Mouse (Mus musculus) brain, embryonic 14.5 days (tissue): ENCODE results near the gene Lyrm1. TPM values are rescaled to one million over a fixed set of nuclear protein-coding genes. Genes with fewer than 3 reads are reported as not detected.

ENCODE experiments used
- DNase-seq: peaks from one replicate; pipeline ENCODE4 v3.0.0-alpha.2; 2011; ENCODE audit warnings: low read depth
- CTCF ChIP-seq: fragments of 200-500 bp; IDR thresholded peaks from 2 replicates; pipeline ENCODE4 v1.5.1; 2012; ENCODE audit warnings: inconsistent platforms, mild to moderate bottlenecking, moderate library complexity, borderline replicate concordance; ENCODE audit not compliant: insufficient read depth, insufficient read length; ENCODE audit errors: extremely low read depth
- POLR2A ChIP-seq: fragments of 200-500 bp; IDR thresholded peaks from 2 replicates; pipeline ENCODE4 v1.6.1; 2012; ENCODE audit warnings: mild to moderate bottlenecking, inconsistent platforms, borderline replicate concordance; ENCODE audit not compliant: poor library complexity, insufficient read depth, insufficient read length, severe bottlenecking; ENCODE audit errors: extremely low read depth
- polyA plus RNA-seq: library from polyadenylated mRNA; depleted of rRNA; stranded (reverse); fragments of >200 nt; gene quantifications from 2 replicates; pipeline ENCODE4 v1.2.3, GENCODE M21; 2012; rRNA removed

Gene Lyrm1
- polyA plus RNA-seq, 1 experiment: 11.2 TPM

DNA sequence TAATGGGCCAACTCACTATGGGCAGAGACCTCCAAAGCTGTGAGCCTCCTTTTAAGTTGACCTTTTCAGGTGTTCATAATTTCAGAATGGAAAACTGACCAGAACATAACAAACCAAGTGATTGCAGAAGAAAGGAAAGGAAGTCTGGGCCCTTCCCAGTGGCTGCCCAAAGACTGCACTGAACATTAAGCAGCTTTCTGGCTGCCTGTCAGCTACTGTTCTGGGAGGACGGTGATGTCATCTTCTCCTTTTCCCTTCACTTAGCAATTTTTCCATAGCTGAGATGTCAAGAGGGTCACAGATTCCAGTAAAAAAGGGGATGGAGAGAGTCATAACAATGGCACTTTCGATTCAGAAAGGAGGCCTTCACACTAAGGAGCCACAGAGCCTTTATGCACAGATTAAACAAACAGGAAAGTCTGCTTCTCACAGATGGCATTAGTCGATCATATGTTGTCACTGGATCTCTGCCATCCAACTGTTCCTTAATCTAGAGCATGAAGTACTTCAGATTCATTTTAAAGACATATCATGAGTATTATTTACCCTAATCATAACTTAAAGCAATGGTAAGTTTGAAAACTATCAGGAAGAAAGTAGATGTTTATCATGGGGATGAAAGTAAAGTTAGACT, 89.7 kb downstream of the Lyrm1 start:
- no peak for TF ChIP-seq POLR2A
- TF ChIP-seq CTCF: no peak
- DNase-seq: peak; percentile 59

- TF ChIP-seq POLR2A: no peak
- TF ChIP-seq CTCF: no peak
- DNase-seq: no peak
Observed at GRCm38 (mm10) chr7:119997066-119997465, 101.4 kb downstream of the Lyrm1 start.

Other genes with a start within 250 kb of the Lyrm1 start
- gene Acsm4, start 205.8 kb upstream of the Lyrm1 start, polyA plus RNA-seq: not detected in 2 replicates
- gene Thumpd1, start 175.1 kb upstream of the Lyrm1 start, polyA plus RNA-seq: 47.0 and 48.5 TPM in 2 replicates
- gene Acsm3, start 134.9 kb upstream of the Lyrm1 start, polyA plus RNA-seq: 0.08 TPM in 1 of 2 replicates, not detected in the other
- gene Rexo5, start 101.9 kb upstream of the Lyrm1 start, polyA plus RNA-seq: 22.6 and 24.6 TPM in 2 replicates
- 11.9 and 12.5 TPM in 2 replicates for gene Eri2, start 101.8 kb upstream of the Lyrm1 start, polyA plus RNA-seq
- 8.9 and 10.7 TPM in 2 replicates for gene Dcun1d3, start 437 bp downstream of the Lyrm1 start, polyA plus RNA-seq
- gene Dnah3, start 199.4 kb downstream of the Lyrm1 start, polyA plus RNA-seq: 0.10 and 0.15 TPM in 2 replicates
- gene Tmem159, start 206.5 kb downstream of the Lyrm1 start, polyA plus RNA-seq: 4.0 and 6.0 TPM in 2 replicates
- gene Zp2, start 249.4 kb downstream of the Lyrm1 start, polyA plus RNA-seq: not detected in 2 replicates